Mouse (Mus musculus): ENCODE data around the gene Cyb5b.

The Cyb5b gene

GRCm38 (mm10) chr8:107130028-107130427, 20.4 kb upstream of the Cyb5b start:
- DNase-seq (ENCODE audit: low spot score in 2 of 2) = no peak

- DNase-seq (ENCODE audit: low spot score in 2 of 2) = no peak
Measured at GRCm38 (mm10) chr8:107132581-107133491, 17.6 kb upstream of the Cyb5b start.

GRCm38 (mm10) chr8:107133881-107134280, 16.6 kb upstream of the Cyb5b start:
- no peak for DNase-seq (ENCODE audit: low spot score in 2 of 2)

GRCm38 (mm10) chr8:107136003-107136612, 14.3 kb upstream of the Cyb5b start:
- DNase-seq (ENCODE audit: low spot score in 2 of 2) = no peak

- DNase-seq (ENCODE audit: low spot score in 2 of 2) = no peak
Measured at GRCm38 (mm10) chr8:107137591-107137990, 12.8 kb upstream of the Cyb5b start.

GRCm38 (mm10) chr8:107138338-107138737, 12.1 kb upstream of the Cyb5b start:
- DNase-seq (ENCODE audit: low spot score in 2 of 2) = no peak

- DNase-seq (ENCODE audit: low spot score in 2 of 2) = peak in 1 of 2 experiments; percentile 17
Measured at GRCm38 (mm10) chr8:107139704-107140470, 10.6 kb upstream of the Cyb5b start.

GRCm38 (mm10) chr8:107142539-107142938, 7.9 kb upstream of the Cyb5b start:
- DNase-seq (ENCODE audit: low spot score in 2 of 2) = no peak

GRCm38 (mm10) chr8:107143501-107143900, 6.9 kb upstream of the Cyb5b start:
- DNase-seq (ENCODE audit: low spot score in 2 of 2) = no peak

- no peak for DNase-seq (ENCODE audit: low spot score in 2 of 2)
Measured at GRCm38 (mm10) chr8:107146186-107146585, 4.3 kb upstream of the Cyb5b start.

- peak in 1 of 2 experiments; percentile 10 for DNase-seq (ENCODE audit: low spot score in 2 of 2)
Measured at GRCm38 (mm10) chr8:107148802-107149201, 1.6 kb upstream of the Cyb5b start.

GRCm38 (mm10) chr8:107150057-107150403, 410 bp upstream of the Cyb5b start:
- DNase-seq (ENCODE audit: low spot score in 2 of 2) = no peak

- peak in 1 of 2 experiments; percentile 7 for DNase-seq (ENCODE audit: low spot score in 2 of 2)
Measured at GRCm38 (mm10) chr8:107151212-107151920, 926 bp downstream of the Cyb5b start.

GRCm38 (mm10) chr8:107153326-107154210, 3.1 kb downstream of the Cyb5b start:
- DNase-seq (ENCODE audit: low spot score in 2 of 2) = no peak

GRCm38 (mm10) chr8:107156816-107157215, 6.4 kb downstream of the Cyb5b start:
- no peak for DNase-seq (ENCODE audit: low spot score in 2 of 2)

- no peak for DNase-seq (ENCODE audit: low spot score in 2 of 2)
Measured at GRCm38 (mm10) chr8:107157836-107158235, 7.4 kb downstream of the Cyb5b start.

GRCm38 (mm10) chr8:107158890-107159289, 8.4 kb downstream of the Cyb5b start:
- DNase-seq (ENCODE audit: low spot score in 2 of 2) = no peak

GRCm38 (mm10) chr8:107164251-107164773, 13.9 kb downstream of the Cyb5b start:
- DNase-seq (ENCODE audit: low spot score in 2 of 2) = no peak

- no peak for DNase-seq (ENCODE audit: low spot score in 2 of 2)
Measured at GRCm38 (mm10) chr8:107165745-107166144, 15.3 kb downstream of the Cyb5b start.

GRCm38 (mm10) chr8:107167848-107168247, 17.4 kb downstream of the Cyb5b start:
- no peak for DNase-seq (ENCODE audit: low spot score in 2 of 2)
